Mouse (Mus musculus): ENCODE data around the gene Rbm47.

GRCm38 (mm10) chr5:66004134-66004925 is 168.6 kb downstream of the Rbm47 start, which contains the start of gene 9130230L23Rik:
- TF ChIP-seq CTCF (IDR thresholded peaks at IDR 0.05; ENCODE audit: low read depth, low read length) (no peak), POLR2A (IDR thresholded peaks at IDR 0.05; ENCODE audit: extremely low read depth, insufficient read depth, low read length) (no peak)
